Mouse (Mus musculus): ENCODE data around the gene Parp6. TPM values are rescaled to one million over a fixed set of nuclear protein-coding genes. Genes with fewer than 3 reads are reported as not detected.
A peak's percentile ranks its signal among the peaks of the same experiment; 100 is the strongest.

Gene Parp6
- polyA plus RNA-seq, 1 experiment = 12.1 TPM

- TF ChIP-seq CTCF (IDR thresholded peaks at IDR 0.05; ENCODE audit: extremely low read depth, insufficient read length, insufficient replicate concordance, low read depth, low read length) = no peak
- peak; percentile 85; the same call in 1 of the 2 replicates for TF ChIP-seq POLR2A (IDR thresholded peaks at IDR 0.05; ENCODE audit: low read depth, low read length)
- WGBS = 4% methylated on average over 47 of the region's 47 CpGs
- no peaks in the 10 kb centered on the region for H3K27me3 ChIP-seq (ENCODE audit: control insufficient read depth, insufficient read depth, low read length)
Observed at GRCm38 (mm10) chr9:59679678-59680533, 62.8 kb downstream of the Parp6 start, which contains the start of gene Gramd2. Gene Gramd2 (plus strand): TSS chr9:59680144.

GRCm38 (mm10) chr9:59680534-59680875, 63.4 kb downstream of the Parp6 start:
- peaks cover 38% of the 10 kb centered on the region for H3K36me3 ChIP-seq (ENCODE audit: control insufficient read depth, insufficient read depth, low read length)
- H3K4me3 ChIP-seq (ENCODE audit: low read depth, low read length) = peak overlapping the region; percentile 61
- H3K27me3 ChIP-seq (ENCODE audit: control insufficient read depth, insufficient read depth, low read length) = no peaks in the 10 kb centered on the region
- peaks cover 6% of the 10 kb centered on the region; the same call in 1 of the 2 replicates for H3K4me1 ChIP-seq (ENCODE audit: control insufficient read depth, insufficient read depth, insufficient read length, low read length)
- 20% methylated on average over 16 of the region's 16 CpGs for WGBS
- H3K27ac ChIP-seq (ENCODE audit: insufficient read depth, low read depth, low read length) = peak overlapping the region; percentile 32; the same call in 1 of the 2 replicates
- TF ChIP-seq CTCF (IDR thresholded peaks at IDR 0.05; ENCODE audit: extremely low read depth, insufficient read length, insufficient replicate concordance, low read depth, low read length) = no peak
- no peak for TF ChIP-seq POLR2A (IDR thresholded peaks at IDR 0.05; ENCODE audit: low read depth, low read length)

More at GRCm38 (mm10) chr9:59679678-59680533, 62.8 kb downstream of the Parp6 start, which contains the start of gene Gramd2:
- peaks cover 44% of the 10 kb centered on the region for H3K36me3 ChIP-seq (ENCODE audit: control insufficient read depth, insufficient read depth, low read length)
- peaks cover 6% of the 10 kb centered on the region; the same call in 1 of the 2 replicates for H3K4me1 ChIP-seq (ENCODE audit: control insufficient read depth, insufficient read depth, insufficient read length, low read length)
- H3K27ac ChIP-seq (ENCODE audit: insufficient read depth, low read depth, low read length) = peak within 1 kb of the TSS; percentile 32; the same call in 1 of the 2 replicates
- peak within 1 kb of the TSS; percentile 61 for H3K4me3 ChIP-seq (ENCODE audit: low read depth, low read length)

GRCm38 (mm10) chr9:59684020-59684419, 66.9 kb downstream of the Parp6 start:
- Histone ChIP-seq H3K4me3 (ENCODE audit: low read depth, low read length) (no peak overlapping the region), H3K27ac (ENCODE audit: insufficient read depth, low read depth, low read length) (no peak overlapping the region), H3K27me3 (ENCODE audit: control insufficient read depth, insufficient read depth, low read length) (no peaks in the 10 kb centered on the region), H3K36me3 (ENCODE audit: control insufficient read depth, insufficient read depth, low read length) (peaks cover 7% of the 10 kb centered on the region), H3K4me1 (ENCODE audit: control insufficient read depth, insufficient read depth, insufficient read length, low read length) (peaks cover 3% of the 10 kb centered on the region; the same call in 1 of the 2 replicates)
- no peak for TF ChIP-seq POLR2A (IDR thresholded peaks at IDR 0.05; ENCODE audit: low read depth, low read length)
- no peak for TF ChIP-seq CTCF (IDR thresholded peaks at IDR 0.05; ENCODE audit: extremely low read depth, insufficient read length, insufficient replicate concordance, low read depth, low read length)
- WGBS = 34% methylated on average over 2 of the region's 2 CpGs

- no peak for TF ChIP-seq CTCF (IDR thresholded peaks at IDR 0.05; ENCODE audit: extremely low read depth, insufficient read length, insufficient replicate concordance, low read depth, low read length)
- no peak for TF ChIP-seq POLR2A (IDR thresholded peaks at IDR 0.05; ENCODE audit: low read depth, low read length)
- Histone ChIP-seq H3K4me1 (ENCODE audit: control insufficient read depth, insufficient read depth, insufficient read length, low read length) (peaks cover 10% of the 10 kb centered on the region; the same call in 1 of the 2 replicates), H3K4me3 (ENCODE audit: low read depth, low read length) (no peak overlapping the region), H3K36me3 (ENCODE audit: control insufficient read depth, insufficient read depth, low read length) (no peaks in the 10 kb centered on the region), H3K27me3 (ENCODE audit: control insufficient read depth, insufficient read depth, low read length) (no peaks in the 10 kb centered on the region), H3K27ac (ENCODE audit: insufficient read depth, low read depth, low read length) (no peak overlapping the region)
- WGBS = 37% methylated on average over 6 of the region's 6 CpGs
Observed at GRCm38 (mm10) chr9:59687416-59688046, 70.4 kb downstream of the Parp6 start.

- H3K27me3 ChIP-seq (ENCODE audit: control insufficient read depth, insufficient read depth, low read length) = no peaks in the 10 kb centered on the region
- peak overlapping the region; percentile 39 for H3K4me3 ChIP-seq (ENCODE audit: low read depth, low read length)
- whole genome bisulfite sequencing = 2% methylated on average over 23 of the region's 23 CpGs
- TF ChIP-seq POLR2A (IDR thresholded peaks at IDR 0.05; ENCODE audit: low read depth, low read length) = peak; percentile 13; the same call in 1 of the 2 replicates
- TF ChIP-seq CTCF (IDR thresholded peaks at IDR 0.05; ENCODE audit: extremely low read depth, insufficient read length, insufficient replicate concordance, low read depth, low read length) = no peak
- H3K4me1 ChIP-seq (ENCODE audit: control insufficient read depth, insufficient read depth, insufficient read length, low read length) = peaks cover 23% of the 10 kb centered on the region
- H3K27ac ChIP-seq (ENCODE audit: insufficient read depth, low read depth, low read length) = peak overlapping the region; percentile 88
- no peaks in the 10 kb centered on the region for H3K36me3 ChIP-seq (ENCODE audit: control insufficient read depth, insufficient read depth, low read length)
Observed at GRCm38 (mm10) chr9:59691635-59692094, 74.6 kb downstream of the Parp6 start.

GRCm38 (mm10) chr9:59692145-59692544, 75.1 kb downstream of the Parp6 start:
- TF ChIP-seq CTCF (IDR thresholded peaks at IDR 0.05; ENCODE audit: extremely low read depth, insufficient read length, insufficient replicate concordance, low read depth, low read length) (no peak), POLR2A (IDR thresholded peaks at IDR 0.05; ENCODE audit: low read depth, low read length) (no peak)
- Histone ChIP-seq H3K36me3 (ENCODE audit: control insufficient read depth, insufficient read depth, low read length) (no peaks in the 10 kb centered on the region), H3K27ac (ENCODE audit: insufficient read depth, low read depth, low read length) (peak overlapping the region; percentile 88), H3K4me3 (ENCODE audit: low read depth, low read length) (peak overlapping the region; percentile 39), H3K27me3 (ENCODE audit: control insufficient read depth, insufficient read depth, low read length) (no peaks in the 10 kb centered on the region), H3K4me1 (ENCODE audit: control insufficient read depth, insufficient read depth, insufficient read length, low read length) (peaks cover 23% of the 10 kb centered on the region)
- 23% methylated on average over 9 of the region's 9 CpGs for WGBS

All from small intestine, adult 2 months (tissue).